Mouse (Mus musculus): ENCODE results near the gene Jph2.

Jph2 gene

DNA sequence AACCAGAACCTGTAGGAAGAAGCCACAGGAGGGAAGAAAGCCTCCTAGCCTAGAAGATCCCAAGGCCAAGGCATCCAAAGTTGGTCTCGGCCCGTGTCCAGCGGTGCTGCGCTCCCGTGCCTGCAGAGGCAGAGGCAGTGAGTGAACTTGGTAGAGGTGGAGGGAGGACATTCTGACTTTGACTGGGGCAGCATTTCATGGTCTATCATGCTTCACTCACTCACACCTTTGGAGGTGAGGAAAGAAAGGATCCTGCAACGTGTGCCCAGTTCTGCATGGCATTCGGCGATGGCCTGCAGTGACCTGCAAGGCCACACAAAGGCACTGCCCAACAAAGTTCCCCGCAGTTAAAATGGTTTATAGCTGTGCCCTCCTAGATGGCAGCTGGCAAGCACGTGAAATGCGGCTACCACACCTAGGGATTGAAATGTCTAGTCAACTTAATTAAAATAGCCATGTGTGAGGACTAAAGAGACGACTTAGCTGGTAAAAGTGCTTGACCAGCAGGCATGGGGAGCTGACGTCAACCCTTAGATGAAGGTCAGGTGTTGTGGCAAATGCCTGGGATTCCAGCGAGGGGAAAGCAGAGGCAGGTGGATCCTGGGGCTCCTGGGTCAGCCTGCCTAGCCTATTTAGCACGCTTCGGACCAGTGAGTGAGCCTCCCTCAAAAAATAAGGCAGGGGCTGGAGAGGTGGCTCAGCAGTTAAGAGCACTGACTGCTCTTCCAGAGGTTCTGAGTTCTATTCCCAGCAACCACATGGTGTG, 36.8 kb downstream of the Jph2 start:
- DNase-seq, result no peak

DNA sequence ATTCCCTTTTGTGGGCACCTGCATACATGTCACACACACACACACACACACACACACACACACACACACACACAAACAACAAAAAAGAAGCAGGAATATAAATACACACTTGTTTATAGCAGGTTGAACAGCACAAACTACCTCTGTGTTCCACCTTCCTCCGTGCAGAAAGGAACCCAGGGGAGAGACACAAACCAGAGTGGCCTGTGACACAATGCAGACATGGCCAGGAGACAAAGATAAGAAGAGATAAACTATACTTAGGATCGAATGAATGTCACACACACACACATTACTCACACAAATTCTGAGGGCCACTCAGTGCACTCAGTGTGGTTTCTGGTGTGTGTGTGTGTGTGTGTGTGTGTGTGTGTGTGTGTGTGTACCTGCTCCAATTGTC, 38.5 kb downstream of the Jph2 start:
- DNase-seq, result no peak

DNA sequence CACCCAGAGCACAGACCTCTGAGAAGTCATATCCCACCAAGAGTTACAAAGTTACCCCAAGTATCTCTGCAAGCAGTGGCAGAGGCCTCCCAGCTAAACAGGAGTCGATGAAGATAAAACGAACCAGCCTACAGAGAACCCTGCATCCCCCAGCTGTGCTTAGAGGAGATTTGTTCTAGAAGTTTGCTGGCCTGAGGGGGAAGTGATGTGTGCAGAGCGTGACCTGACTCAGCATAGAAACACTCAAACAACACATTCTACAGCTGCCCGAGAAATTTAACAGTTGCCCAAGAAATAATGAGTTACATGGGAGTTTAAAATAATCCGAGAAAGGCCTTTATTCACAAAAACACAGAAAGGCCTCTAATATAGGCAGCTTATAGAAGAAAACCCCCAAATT, 39.1 kb downstream of the Jph2 start:
- DNase-seq, result no peak

DNA sequence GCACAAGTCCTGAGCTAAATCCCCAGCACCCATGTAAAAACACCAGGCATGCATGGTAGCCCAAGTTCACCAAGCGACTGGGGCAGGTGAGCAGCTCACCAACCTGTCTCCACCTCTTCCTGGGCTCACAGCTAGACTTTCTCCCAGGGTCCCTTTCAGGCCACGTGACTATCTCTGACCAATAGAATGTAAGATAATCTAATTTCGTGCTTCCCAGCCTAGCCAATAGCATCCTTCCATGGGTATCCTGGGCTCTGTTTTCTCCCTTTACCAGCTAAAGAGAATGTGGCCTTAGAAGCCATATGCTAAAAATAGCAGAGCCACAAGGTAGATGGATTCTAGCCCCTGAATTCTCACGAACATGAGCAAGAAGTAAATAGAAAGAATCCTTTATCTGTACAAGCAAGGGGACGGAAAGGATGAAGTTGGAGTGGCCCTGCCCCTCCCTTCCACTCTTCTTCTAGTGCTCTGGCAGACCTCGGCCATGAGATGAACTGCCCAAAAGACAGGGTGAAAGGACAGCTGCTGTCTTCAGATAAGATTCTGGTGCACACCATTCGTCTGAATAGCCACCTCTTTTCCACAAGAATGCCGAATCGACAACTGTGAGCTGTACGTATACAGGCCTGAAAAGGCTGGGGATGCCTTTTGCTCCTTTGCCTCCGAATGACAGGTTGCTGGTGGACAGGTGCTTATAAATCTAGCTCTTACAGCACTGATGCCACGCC, 41.5 kb downstream of the Jph2 start:
- no peak for DNase-seq

DNA sequence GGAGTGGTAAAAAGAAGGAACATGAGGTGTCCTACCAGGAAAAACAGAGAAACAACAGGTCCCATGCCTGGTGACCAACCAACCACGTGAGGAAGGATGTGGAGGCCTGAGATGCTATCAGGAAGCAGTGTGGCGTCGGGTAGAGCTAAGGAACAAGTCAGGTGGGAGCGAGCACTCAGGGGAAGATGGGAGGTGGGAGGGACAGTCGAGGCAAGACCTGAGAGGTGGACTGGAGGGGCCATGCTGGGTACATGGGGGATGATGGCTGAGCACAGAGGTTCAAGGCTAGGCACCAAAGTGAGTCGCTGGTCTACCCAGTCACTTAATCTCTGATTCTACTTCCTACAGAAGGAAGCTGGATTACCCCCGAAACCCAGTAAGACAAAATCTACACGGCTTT, 42.1 kb downstream of the Jph2 start:
- DNase-seq, result no peak

DNA sequence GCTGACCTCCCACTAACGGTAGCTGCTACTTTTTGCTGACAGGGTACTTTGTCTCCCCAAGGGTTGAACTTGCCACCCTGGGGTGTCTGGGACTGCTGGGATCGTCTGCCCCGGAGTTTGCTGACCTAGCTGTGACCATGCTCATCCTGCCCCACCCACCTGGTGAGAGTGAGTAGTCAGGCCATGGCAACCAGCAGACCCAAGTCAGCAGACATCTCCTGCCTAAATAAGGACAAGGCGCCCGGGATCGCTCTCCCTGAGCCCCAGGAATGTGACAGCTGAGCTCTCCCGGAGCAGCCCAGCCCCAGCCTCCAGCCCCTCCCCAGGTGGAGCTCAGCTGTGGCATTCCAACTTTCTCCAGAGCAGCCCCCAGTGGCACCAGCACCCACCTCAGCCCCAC, 44.1 kb downstream of the Jph2 start:
- no peak for DNase-seq

DNA sequence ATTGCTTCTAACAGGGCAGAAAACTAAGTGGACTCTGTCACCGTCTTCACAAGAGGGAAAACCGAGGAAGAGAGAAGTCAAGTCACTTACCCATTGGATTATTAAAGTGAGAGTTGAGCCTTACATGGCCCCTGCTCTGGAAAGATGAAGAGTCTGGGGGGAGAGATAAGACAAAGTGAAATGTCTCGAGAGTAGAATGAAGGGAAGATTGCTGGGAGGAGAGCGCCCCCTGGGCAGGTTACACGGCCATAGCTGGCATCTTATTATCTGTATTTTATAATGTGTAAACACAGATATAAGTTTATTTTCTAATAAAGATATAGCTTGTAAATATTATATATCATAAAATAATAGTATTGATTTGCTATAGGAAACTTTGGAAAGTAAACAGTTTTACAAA, 47.4 kb downstream of the Jph2 start:
- no peak for DNase-seq

DNA sequence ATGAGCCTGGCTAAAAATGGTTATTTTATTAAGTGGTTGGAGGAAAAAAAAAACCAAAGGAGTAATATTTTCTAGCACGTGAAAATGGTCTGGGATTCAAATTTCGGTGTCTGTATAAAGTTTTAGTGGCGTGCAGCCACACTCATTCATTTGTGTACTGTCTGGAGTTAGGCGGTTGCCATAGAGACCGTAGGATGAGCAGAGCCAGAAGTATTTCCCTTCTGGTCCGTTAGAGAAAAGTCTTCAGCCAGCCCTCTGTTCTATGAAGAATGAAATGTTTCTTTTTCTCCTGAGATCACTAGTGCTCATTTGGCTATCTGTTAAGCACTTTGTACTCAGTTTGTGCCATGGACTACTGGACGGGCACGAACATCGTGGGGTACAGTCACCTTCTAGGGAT, 48.4 kb downstream of the Jph2 start:
- no peak for DNase-seq

DNA sequence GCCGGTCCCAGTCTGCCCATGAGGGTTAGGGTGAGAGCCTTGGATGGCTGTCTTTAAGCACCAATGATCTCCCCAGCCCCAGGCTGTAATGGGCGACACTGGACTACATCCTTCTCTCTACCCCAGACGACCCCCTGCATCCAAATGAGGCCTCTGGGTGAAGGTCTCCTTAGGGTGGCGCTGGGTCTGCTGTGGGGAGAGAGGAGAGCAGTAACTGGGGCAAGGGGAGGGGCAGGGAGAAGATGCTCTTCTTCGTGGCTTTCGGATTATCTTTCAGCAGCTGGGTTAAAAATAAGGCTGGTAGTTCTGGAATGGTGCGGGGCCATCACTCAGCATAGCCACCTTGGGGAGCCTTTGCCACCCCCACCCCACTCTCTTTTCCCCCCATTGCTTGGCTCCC, 49.1 kb downstream of the Jph2 start:
- no peak for DNase-seq

DNA sequence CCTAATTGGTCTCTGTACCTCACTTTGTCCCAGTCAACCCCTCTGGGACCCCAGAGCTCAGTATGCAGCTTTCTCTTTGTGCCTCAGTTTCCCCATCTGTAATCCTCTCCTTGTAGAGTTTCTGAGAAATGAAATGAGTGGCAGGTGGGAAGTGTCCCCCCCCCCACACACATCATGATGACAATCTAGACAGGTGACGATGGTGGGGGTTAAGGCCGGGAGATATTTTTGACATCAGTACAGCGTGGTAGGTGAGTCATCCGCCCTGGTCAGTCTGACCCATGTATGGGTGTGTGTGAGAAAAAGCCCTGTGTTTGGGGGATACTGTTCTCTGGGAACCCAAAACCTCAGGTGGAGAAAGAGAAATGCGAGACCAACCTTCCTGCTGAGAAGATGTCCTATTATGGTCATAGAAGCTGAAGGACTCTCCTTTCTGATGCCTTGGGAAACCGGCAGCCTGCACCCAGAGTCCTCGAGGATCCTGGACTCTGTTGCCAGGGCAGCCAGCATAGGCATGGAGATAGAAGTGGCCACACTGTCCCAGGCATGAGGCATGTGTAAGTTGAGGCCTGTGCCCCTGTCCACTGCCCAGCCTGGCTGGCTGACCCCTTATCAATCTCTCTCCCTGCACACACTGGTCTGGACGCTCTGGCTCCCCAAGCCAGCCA, 50.1 kb downstream of the Jph2 start:
- no peak for DNase-seq

DNA sequence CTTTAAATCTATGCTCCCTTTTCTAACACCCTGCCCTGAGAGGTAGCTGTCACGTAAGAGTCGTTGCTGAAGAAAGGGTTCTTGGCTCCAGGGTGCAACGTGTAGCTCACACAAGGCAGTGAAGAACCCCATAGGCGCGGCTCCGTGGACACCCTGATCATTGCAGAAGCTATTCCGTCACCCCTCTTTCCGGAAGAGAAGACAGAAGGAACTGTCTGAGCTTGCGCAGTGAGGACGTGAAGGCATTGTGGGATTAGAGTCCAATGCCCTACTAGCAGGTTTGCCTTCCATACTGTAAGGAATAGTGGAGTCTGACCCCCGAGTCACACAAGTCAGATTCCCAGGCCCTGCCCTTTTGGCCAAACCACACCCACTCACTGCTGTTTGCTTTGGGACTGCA, 51.3 kb downstream of the Jph2 start:
- no peak for DNase-seq

DNA sequence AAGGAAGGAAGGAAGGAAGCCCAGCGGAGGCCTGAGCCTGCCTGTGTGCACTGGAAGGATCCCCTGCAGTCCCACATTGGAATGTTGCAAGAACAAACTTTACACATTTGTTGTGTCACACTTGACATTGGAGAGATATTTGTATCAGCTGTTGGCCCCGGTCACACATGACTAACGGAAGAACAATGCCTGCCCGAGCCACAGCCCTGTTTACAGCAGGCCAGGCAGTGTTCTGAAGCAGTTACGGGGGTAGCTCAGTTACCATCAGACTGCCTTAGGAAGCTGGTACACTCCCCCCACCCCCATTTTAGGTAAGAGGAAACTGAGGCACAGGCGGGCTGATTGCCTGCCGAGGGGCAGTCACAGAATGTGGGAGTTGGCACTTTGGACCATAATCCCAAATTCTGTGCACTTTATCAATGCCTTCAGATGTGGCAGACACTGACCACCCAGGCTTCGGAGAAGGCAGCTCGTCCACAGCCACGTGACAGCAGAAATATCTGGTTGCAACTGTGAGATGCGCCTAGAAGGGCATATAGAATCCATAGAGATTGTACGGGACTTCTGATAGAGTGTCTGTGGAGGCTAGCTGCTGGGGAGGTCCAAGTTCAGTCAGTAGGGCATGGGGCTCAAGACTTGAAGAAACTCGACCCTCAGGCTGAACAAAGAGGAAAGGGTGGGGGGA, 52.7 kb downstream of the Jph2 start:
- DNase-seq, result peak; percentile 12 to 36

DNA sequence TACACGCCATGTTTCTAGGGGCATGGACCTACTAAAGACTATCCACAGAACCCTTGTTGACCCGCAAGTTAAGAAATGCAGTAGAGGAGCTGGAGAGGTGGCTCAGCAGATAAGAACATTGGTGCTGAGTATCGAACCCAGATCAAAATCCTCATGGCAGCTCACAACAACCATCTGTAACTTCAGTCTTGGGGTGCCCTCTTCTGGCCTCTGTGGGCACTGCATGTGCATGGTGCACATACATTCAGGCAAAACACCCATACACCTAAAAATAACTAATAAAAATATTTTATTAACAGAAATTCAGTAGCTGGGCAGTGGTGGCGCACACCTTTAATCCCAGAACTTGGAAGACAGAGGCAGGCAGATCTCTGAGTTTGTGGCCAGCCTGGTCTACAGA, 54.1 kb downstream of the Jph2 start:
- no peak for DNase-seq

DNA sequence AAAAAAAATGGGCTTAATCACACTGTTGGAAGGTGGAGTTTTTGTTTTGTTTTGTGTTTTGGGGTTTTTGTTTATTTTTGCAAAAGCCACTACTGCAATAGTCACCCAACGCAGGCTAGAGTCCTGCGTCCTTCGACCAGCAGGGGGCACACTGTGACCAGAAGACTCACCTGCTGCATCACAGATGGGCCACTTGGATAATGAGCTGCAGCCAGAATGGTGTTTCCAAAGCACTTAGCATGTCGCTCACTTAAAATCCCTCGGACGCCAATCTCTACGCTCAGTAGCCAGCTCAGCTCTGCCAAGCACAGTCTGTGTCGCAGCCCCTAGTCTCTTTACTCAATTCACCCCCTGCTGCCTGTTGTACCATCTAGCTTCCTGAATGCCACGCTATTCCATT, 57.5 kb downstream of the Jph2 start:
- peak in 1 of 2 experiments; percentile 32 for DNase-seq

DNA sequence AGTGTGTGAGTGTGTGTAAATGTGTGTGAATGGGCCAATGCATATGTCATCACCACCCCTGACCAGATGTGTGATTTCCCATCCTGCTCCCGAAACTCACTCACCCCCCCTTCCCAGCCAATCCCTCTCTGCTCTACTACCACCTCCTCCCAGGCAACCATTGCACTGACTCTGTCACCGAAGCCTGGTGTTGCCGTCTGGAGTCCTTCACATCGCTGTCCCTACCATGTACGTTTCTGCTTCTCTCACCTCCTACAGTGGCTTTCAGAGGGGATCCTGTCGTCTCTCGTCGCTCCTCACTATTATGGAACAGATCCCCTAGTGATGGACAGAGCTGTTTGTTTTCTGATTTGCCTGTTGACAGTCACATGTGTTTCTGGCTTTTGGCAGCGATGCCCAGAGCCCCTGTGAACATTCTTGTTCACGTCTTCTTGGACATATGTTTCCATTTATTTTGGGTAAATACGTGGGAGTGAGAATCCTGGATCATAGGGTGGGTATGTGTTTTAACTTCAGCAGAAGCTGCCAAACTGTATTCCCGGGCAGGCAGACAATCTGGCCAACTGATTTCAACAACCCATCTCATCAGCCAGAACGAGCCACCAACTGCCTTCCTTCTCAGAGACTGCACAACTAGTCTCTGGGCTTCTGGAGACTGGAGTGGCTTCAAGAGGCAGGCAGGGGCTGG, 65.3 kb downstream of the Jph2 start:
- no peak for DNase-seq

DNA sequence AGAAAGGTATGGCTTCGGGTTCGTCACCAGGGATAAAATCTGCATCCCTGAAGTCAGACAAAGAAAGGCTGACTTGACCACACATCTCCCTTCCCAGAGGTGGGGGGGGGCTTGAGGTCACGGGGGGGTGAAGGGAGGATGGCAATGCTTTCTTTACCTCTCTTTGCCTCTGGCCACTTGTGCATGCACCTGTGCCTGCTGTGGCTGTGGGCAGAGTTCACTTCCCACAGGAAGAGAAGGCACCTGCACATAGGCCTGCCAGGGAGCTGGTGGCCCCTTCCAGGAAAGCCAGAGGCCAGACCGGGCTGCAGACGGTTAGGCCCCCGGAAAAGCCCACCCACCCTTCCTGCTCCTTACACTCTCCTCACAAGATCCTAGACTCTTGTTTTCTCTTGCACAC, 66.4 kb downstream of the Jph2 start:
- no peak for DNase-seq

DNA sequence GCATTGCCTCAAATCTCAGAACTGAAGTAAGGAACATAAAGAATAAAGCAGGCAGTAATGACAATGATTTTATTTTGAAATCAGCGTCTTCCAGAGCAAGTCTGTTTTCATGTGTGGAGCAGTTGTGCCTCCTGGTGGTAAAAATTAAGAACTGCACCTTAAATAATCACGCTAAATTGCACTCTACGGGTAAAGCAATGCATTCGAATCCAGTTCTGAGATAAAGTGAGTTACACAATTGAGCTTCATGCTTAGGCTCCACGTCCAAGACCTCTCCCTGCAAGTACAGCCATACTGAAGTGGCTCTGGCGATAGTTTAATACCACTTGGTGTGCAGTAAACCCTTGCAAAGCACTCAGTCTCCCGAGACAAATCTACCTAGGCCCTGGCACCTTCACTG, 67.1 kb downstream of the Jph2 start:
- peak in 1 of 2 experiments; percentile 29 for DNase-seq

DNA sequence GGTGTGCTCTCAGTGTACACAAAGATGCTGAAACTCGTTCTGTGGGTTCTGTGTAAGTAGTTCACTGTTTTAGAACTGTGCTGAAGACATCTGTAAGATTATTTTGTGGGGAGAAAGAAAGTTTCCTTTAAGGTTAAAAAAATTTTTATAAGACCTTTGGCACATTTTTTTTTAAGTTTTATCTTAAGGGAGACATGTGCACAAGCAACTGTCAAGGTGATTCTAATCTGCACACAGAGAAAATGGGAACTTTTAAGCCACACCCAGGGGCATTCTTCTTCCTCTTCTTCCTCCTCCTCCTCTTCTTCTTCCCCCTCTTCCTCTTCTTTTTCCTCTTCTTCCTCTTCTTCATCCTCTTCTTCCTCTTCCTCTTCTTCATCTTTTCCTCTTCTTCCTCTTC, 74.6 kb downstream of the Jph2 start:
- no peak for DNase-seq

DNA sequence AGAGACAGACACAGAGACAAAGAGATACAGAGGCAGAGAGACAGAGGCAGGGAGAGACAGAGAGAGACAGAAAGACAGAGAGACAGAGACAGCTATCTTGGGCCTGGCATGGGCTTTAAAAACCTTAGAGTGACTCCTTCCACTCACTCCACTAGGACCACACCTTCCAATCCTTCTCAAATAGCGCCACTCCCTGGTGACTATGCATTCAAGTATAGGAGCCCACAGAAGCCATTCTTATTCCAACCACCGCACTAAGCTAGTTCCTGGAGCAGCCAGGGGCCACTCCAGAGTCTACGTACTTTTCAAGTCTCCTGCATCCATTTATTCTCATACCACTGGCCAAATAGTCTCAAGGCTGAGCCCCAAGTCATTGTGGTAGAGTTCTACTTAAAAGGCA, 79.0 kb downstream of the Jph2 start:
- no peak for DNase-seq

DNA sequence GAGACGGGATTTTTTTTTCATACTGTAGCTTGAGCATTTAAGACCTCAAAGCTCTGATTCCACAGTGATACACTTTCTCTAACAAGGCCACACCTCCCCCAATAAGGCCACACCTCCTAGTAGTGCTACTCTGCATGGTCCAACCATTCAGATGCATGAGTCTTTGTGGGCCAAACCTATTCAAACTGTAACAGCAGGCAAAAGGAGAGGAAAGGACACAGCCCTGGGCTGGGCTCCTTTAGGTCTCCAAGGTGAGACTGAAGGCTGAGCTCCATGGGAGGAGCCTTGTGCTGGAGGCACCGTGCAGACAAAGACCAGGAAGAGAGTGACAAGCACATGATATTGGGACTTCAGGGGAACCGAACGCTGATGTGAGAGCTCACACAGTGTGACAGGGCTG, 80.5 kb downstream of the Jph2 start:
- DNase-seq, result no peak

DNA sequence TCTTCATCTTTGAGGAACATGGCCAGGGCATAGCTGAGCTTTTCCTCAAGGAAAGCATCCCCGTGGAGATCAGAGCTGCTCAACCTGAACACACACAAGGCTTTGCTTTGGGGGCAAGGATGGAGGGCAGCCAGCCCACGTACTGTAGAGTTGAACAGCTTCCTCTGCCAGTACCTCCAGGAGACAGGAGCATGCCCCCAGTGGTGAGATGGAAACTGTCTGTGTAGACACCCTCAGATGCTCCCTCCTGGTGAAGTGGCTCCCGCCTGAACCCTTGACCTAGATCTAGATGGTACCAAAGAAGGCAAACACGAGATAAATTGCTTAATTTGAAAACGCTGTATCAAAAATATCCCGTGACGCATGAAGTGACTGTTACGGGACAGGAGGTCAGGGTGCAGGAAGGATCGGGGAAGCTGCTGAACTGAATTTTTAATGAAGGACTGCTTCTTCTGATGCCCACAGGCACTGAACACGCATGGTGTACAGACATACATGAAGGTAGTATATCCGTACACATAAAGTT, 87.6 kb downstream of the Jph2 start:
- no peak for DNase-seq

DNA sequence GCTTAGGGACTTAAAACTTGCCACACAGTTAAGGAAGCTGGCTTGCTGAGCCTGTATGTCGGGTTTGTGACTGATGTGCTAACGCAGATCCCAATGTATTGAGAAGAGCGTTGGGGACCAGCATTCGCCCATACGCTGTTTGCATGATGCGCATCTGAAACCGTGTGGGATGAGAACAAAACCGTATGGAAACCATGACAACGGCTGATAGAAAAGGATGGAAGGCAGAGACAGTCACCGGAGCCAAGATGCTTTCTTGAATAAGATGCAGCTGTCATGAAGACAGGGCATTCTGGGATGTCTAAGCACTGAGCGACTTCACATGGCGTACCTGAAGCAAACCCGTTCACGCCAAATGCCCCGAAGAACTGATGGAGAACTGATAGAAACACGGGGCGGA, 88.4 kb downstream of the Jph2 start:
- DNase-seq, result no peak

DNA sequence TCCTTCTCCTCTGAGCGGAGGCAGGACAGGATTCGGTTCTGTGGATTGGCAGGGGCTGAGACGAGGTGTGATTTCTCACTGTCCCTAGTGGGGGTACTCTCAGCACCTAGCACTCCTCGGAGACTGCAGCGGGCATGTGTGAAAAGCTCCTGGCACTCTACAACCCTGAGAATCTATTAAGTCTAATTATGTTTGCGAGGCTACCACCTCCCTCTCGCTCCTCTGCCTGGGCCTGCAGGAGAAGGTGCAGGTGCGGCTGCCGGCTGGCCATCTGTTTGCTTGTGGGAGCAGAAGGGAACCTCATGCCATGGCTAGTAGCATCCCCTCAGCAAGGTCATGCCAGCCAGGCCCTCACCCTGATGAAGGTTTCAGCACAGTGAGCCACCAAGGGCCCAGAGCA, 94.8 kb downstream of the Jph2 start:
- no peak for DNase-seq

Data from lung, adult 18-20 months (tissue).